Mouse (Mus musculus): Measurements from ENCODE around the gene Fbxo48. TPM values are rescaled to one million over a fixed set of nuclear protein-coding genes. Genes with fewer than 3 reads are reported as not detected.
A peak's percentile ranks its signal among the peaks of the same experiment; 100 is the strongest.

Fbxo48 gene
- polyA plus RNA-seq, 1 experiment from 2014 or later: 1.1 TPM

- H3K9me3 ChIP-seq: no peaks in the 10 kb centered on the region
- peak overlapping the region; percentile 59 for H3K27ac ChIP-seq (replicated peaks)
- no peak overlapping the region for H3K4me2 ChIP-seq (replicated peaks)
- ATAC-seq (replicated peaks): peak; percentile 67
- H3K4me1 ChIP-seq: peaks cover 7% of the 10 kb centered on the region; the same call in 1 of the 2 replicates
- 49% methylated on average over 4 of the region's 4 CpGs for WGBS
- no peaks in the 10 kb centered on the region for H3K36me3 ChIP-seq
- no peak overlapping the region for H3K9ac ChIP-seq (replicated peaks)
- no peak overlapping the region for H3K4me3 ChIP-seq
- H3K27me3 ChIP-seq: no peaks in the 10 kb centered on the region
These were observed 9.2 kb upstream of the Fbxo48 start for GRCm38 (mm10) chr11:16941973-16942452.

GRCm38 (mm10) chr11:16943016-16943415, 8.2 kb upstream of the Fbxo48 start:
- WGBS: 91% methylated on average over 4 of the region's 4 CpGs
- peaks cover 7% of the 10 kb centered on the region; the same call in 1 of the 2 replicates for H3K4me1 ChIP-seq
- H3K27me3 ChIP-seq: no peaks in the 10 kb centered on the region
- H3K36me3 ChIP-seq: no peaks in the 10 kb centered on the region
- no peak overlapping the region for H3K4me2 ChIP-seq (replicated peaks)
- no peaks in the 10 kb centered on the region for H3K9me3 ChIP-seq
- no peak for ATAC-seq (replicated peaks)
- no peak overlapping the region for H3K4me3 ChIP-seq
- H3K9ac ChIP-seq (replicated peaks): no peak overlapping the region
- no peak overlapping the region for H3K27ac ChIP-seq (replicated peaks)

GRCm38 (mm10) chr11:16948756-16949155, 2.4 kb upstream of the Fbxo48 start:
- Histone ChIP-seq H3K9ac (replicated peaks) (no peak overlapping the region), H3K9me3 (no peaks in the 10 kb centered on the region), H3K4me2 (replicated peaks) (no peak overlapping the region), H3K4me3 (no peak overlapping the region), H3K4me1 (peaks cover 15% of the 10 kb centered on the region), H3K36me3 (no peaks in the 10 kb centered on the region), H3K27ac (replicated peaks) (no peak overlapping the region), H3K27me3 (no peaks in the 10 kb centered on the region)
- 24% methylated on average over 1 of the region's 1 CpGs for WGBS
- ATAC-seq (replicated peaks): no peak

- H3K4me2 ChIP-seq (replicated peaks): peak overlapping the region; percentile 90
- H3K27ac ChIP-seq (replicated peaks): no peak overlapping the region
- ATAC-seq (replicated peaks): no peak
- WGBS: 47% methylated on average over 13 of the region's 13 CpGs
- H3K9ac ChIP-seq (replicated peaks): peak overlapping the region; percentile 33; the same call in 1 of the 2 replicates
- H3K27me3 ChIP-seq: no peaks in the 10 kb centered on the region
- H3K36me3 ChIP-seq: no peaks in the 10 kb centered on the region
- H3K4me3 ChIP-seq: peak overlapping the region; percentile 62
- H3K4me1 ChIP-seq: peaks cover 15% of the 10 kb centered on the region
- H3K9me3 ChIP-seq: no peaks in the 10 kb centered on the region
These were observed 774 bp upstream of the Fbxo48 start for GRCm38 (mm10) chr11:16950226-16950975.

GRCm38 (mm10) chr11:16951761-16952010, 511 bp downstream of the Fbxo48 start:
- Histone ChIP-seq H3K4me3 (peak overlapping the region; percentile 62), H3K27ac (replicated peaks) (no peak overlapping the region), H3K4me1 (peaks cover 15% of the 10 kb centered on the region), H3K9me3 (no peaks in the 10 kb centered on the region), H3K4me2 (replicated peaks) (peak overlapping the region; percentile 90), H3K27me3 (no peaks in the 10 kb centered on the region), H3K36me3 (no peaks in the 10 kb centered on the region), H3K9ac (replicated peaks) (peak overlapping the region; percentile 63)
- WGBS: 1% methylated on average over 9 of the region's 9 CpGs
- no peak for ATAC-seq (replicated peaks)

- Histone ChIP-seq H3K4me2 (replicated peaks) (no peak overlapping the region), H3K27me3 (no peaks in the 10 kb centered on the region), H3K27ac (replicated peaks) (no peak overlapping the region), H3K4me1 (peaks cover 10% of the 10 kb centered on the region), H3K9ac (replicated peaks) (no peak overlapping the region), H3K36me3 (no peaks in the 10 kb centered on the region), H3K9me3 (no peaks in the 10 kb centered on the region), H3K4me3 (no peak overlapping the region)
- WGBS: 89% methylated on average over 6 of the region's 6 CpGs
- ATAC-seq (replicated peaks): no peak
These were observed 5.1 kb downstream of the Fbxo48 start for GRCm38 (mm10) chr11:16956115-16956862.

- Histone ChIP-seq H3K9ac (replicated peaks) (no peak overlapping the region), H3K36me3 (no peaks in the 10 kb centered on the region), H3K4me1 (peaks cover 4% of the 10 kb centered on the region), H3K4me3 (no peak overlapping the region), H3K27ac (replicated peaks) (no peak overlapping the region), H3K9me3 (no peaks in the 10 kb centered on the region), H3K27me3 (no peaks in the 10 kb centered on the region), H3K4me2 (replicated peaks) (no peak overlapping the region)
- 94% methylated on average over 6 of the region's 6 CpGs for WGBS
- no peak for ATAC-seq (replicated peaks)
These were observed 5.9 kb downstream of the Fbxo48 start for GRCm38 (mm10) chr11:16957030-16957429.

GRCm38 (mm10) chr11:16958520-16958919, 7.3 kb downstream of the Fbxo48 start:
- H3K9ac ChIP-seq (replicated peaks): no peak overlapping the region
- no peaks in the 10 kb centered on the region for H3K9me3 ChIP-seq
- no peak overlapping the region for H3K27ac ChIP-seq (replicated peaks)
- no peak for ATAC-seq (replicated peaks)
- no peak overlapping the region for H3K4me2 ChIP-seq (replicated peaks)
- H3K27me3 ChIP-seq: no peaks in the 10 kb centered on the region
- no peaks in the 10 kb centered on the region for H3K4me1 ChIP-seq
- no peak overlapping the region for H3K4me3 ChIP-seq
- H3K36me3 ChIP-seq: no peaks in the 10 kb centered on the region
- 90% methylated on average over 1 of the region's 1 CpGs for WGBS

GRCm38 (mm10) chr11:16967806-16968205, 16.6 kb downstream of the Fbxo48 start:
- Histone ChIP-seq H3K4me1 (no peaks in the 10 kb centered on the region), H3K4me2 (replicated peaks) (no peak overlapping the region), H3K27ac (replicated peaks) (no peak overlapping the region), H3K9ac (replicated peaks) (no peak overlapping the region), H3K4me3 (no peak overlapping the region), H3K27me3 (no peaks in the 10 kb centered on the region), H3K9me3 (no peaks in the 10 kb centered on the region), H3K36me3 (no peaks in the 10 kb centered on the region)
- WGBS: 38% methylated on average over 2 of the region's 2 CpGs
- ATAC-seq (replicated peaks): peak; percentile 61; the same call in 1 of the 2 replicates

GRCm38 (mm10) chr11:16969650-16970049, 18.5 kb downstream of the Fbxo48 start:
- no peak overlapping the region for H3K4me3 ChIP-seq
- no peaks in the 10 kb centered on the region for H3K27me3 ChIP-seq
- H3K4me2 ChIP-seq (replicated peaks): no peak overlapping the region
- H3K4me1 ChIP-seq: no peaks in the 10 kb centered on the region
- H3K27ac ChIP-seq (replicated peaks): no peak overlapping the region
- WGBS: 77% methylated on average over 2 of the region's 2 CpGs
- no peak for ATAC-seq (replicated peaks)
- H3K9ac ChIP-seq (replicated peaks): no peak overlapping the region
- no peaks in the 10 kb centered on the region for H3K36me3 ChIP-seq
- no peaks in the 10 kb centered on the region for H3K9me3 ChIP-seq

- H3K4me1 ChIP-seq: no peaks in the 10 kb centered on the region
- ATAC-seq (replicated peaks): no peak
These were observed 20.9 kb downstream of the Fbxo48 start for GRCm38 (mm10) chr11:16972027-16972426.

GRCm38 (mm10) chr11:16973086-16973485, 21.9 kb downstream of the Fbxo48 start:
- H3K9me3 ChIP-seq: no peaks in the 10 kb centered on the region
- H3K4me3 ChIP-seq: no peak overlapping the region
- no peak overlapping the region for H3K4me2 ChIP-seq (replicated peaks)
- H3K9ac ChIP-seq (replicated peaks): no peak overlapping the region
- no peaks in the 10 kb centered on the region for H3K4me1 ChIP-seq
- H3K27me3 ChIP-seq: no peaks in the 10 kb centered on the region
- no peak for ATAC-seq (replicated peaks)
- no peak overlapping the region for H3K27ac ChIP-seq (replicated peaks)
- no peaks in the 10 kb centered on the region for H3K36me3 ChIP-seq
- WGBS: 78% methylated on average over 1 of the region's 1 CpGs

More at GRCm38 (mm10) chr11:16972027-16972426, 20.9 kb downstream of the Fbxo48 start:
- no peaks in the 10 kb centered on the region for H3K36me3 ChIP-seq
- WGBS: 89% methylated on average over 3 of the region's 3 CpGs
- H3K4me2 ChIP-seq (replicated peaks): no peak overlapping the region
- H3K4me3 ChIP-seq: no peak overlapping the region
- no peak overlapping the region for H3K27ac ChIP-seq (replicated peaks)
- H3K9me3 ChIP-seq: no peaks in the 10 kb centered on the region
- H3K9ac ChIP-seq (replicated peaks): no peak overlapping the region
- H3K27me3 ChIP-seq: no peaks in the 10 kb centered on the region

Data from forebrain, embryonic 15.5 days (tissue).